Mouse (Mus musculus) left cerebral cortex, adult 2 months (tissue): Measurements from ENCODE around the gene Dnase1l3. TPM values are rescaled to one million over a fixed set of nuclear protein-coding genes. Genes with fewer than 3 reads are reported as not detected.

Source experiments
- DNase-seq, 2 experiments: peaks; one replicate each; pipeline ENCODE4 v3.0.0; 2021 to 2022; ENCODE audit warnings: low spot score in 2 of 2, mixed read lengths in 1 of 2; ENCODE audit errors: extremely low spot score in 1 of 2
- H3K27ac ChIP-seq: fragments of 200-600 bp; 2 replicates; pipeline ENCODE4 v1.8.1; 2022
- H3K4me3 ChIP-seq: fragments of 200-600 bp; 2 replicates; pipeline ENCODE4 v1.8.1; 2022
- CTCF ChIP-seq: fragments of 200-600 bp; IDR thresholded peaks from 2 replicates; pipeline ENCODE4 v1.8.1; 2022; ENCODE audit warnings: antibody characterized with exemption, mild to moderate bottlenecking, moderate library complexity
- intact Hi-C: fragments of 180-260 bp; cut with DNase I; formaldehyde crosslinking; loops from one replicate; pipeline ENCODE4 v1.15.1; 2025
- total RNA-seq, 2 experiments: library from RNA; stranded (reverse); gene quantifications; 2 replicates each; pipeline ENCODE4 v1.2.3; 2021

Gene Dnase1l3
- total RNA-seq, 2 experiments from 2014 or later = 0.07 TPM; not detected in 1

GRCm38 (mm10) chr14:7964219-7964889, 30.0 kb downstream of the Dnase1l3 start:
- no peak overlapping the region for H3K4me3 ChIP-seq
- peak; percentile 86 for TF ChIP-seq CTCF
- DNase-seq = peak; percentile 68 to 72
- no peak overlapping the region for H3K27ac ChIP-seq
- intact Hi-C loops = loop anchor here (2.0 to 5.0 kb wide), 3 partner anchors 80 to 198 kb away; partner anchors contain the start of gene Rpp14

GRCm38 (mm10) chr14:7963160-7963559, 31.2 kb downstream of the Dnase1l3 start:
- no peak for TF ChIP-seq CTCF
- H3K4me3 ChIP-seq = no peak overlapping the region
- intact Hi-C loops = loop anchor here (5.0 kb wide), 2 partner anchors 119 to 199 kb away; partner anchors contain the start of gene Rpp14
- DNase-seq = no peak
- no peak overlapping the region for H3K27ac ChIP-seq

- intact Hi-C loops = loop anchor here (5.0 kb wide), 2 partner anchors 120 to 200 kb away; partner anchors contain the start of gene Rpp14
- TF ChIP-seq CTCF = no peak
- Histone ChIP-seq H3K4me3 (no peak overlapping the region), H3K27ac (no peak overlapping the region)
- DNase-seq = no peak
These were observed 31.7 kb downstream of the Dnase1l3 start for GRCm38 (mm10) chr14:7962626-7963025.

GRCm38 (mm10) chr14:7961714-7962113, 32.7 kb downstream of the Dnase1l3 start:
- DNase-seq = no peak
- no peak for TF ChIP-seq CTCF
- Histone ChIP-seq H3K27ac (no peak overlapping the region), H3K4me3 (no peak overlapping the region)
- intact Hi-C loops = loop anchor here (5.0 kb wide), 2 partner anchors 121 to 201 kb away; partner anchors contain the start of gene Rpp14

- TF ChIP-seq CTCF = peak; percentile 62
- Histone ChIP-seq H3K27ac (no peak overlapping the region), H3K4me3 (no peak overlapping the region)
- peak in 1 of 2 experiments; percentile 54 for DNase-seq
- intact Hi-C loops = loop anchor here (5.0 kb wide), 2 partner anchors 122 to 202 kb away; partner anchors contain the start of gene Rpp14
These were observed 33.8 kb downstream of the Dnase1l3 start for GRCm38 (mm10) chr14:7960616-7961015.

GRCm38 (mm10) chr14:7957049-7957448, 37.3 kb downstream of the Dnase1l3 start, which contains the start of gene Gm45521:
Gene Gm45521 (plus strand): TSS chr14:7957288.
- no peak within 1 kb of the TSS for H3K27ac ChIP-seq
- TF ChIP-seq CTCF = no peak
- DNase-seq = no peak
- intact Hi-C loops = no loop called here
- no peak within 1 kb of the TSS for H3K4me3 ChIP-seq

GRCm38 (mm10) chr14:7956427-7956826, 37.9 kb downstream of the Dnase1l3 start:
- no peak for TF ChIP-seq CTCF
- no peak overlapping the region for H3K27ac ChIP-seq
- intact Hi-C loops = no loop called here
- H3K4me3 ChIP-seq = no peak overlapping the region
- no peak for DNase-seq

- no peak for TF ChIP-seq CTCF
- intact Hi-C loops = no loop called here
- H3K27ac ChIP-seq = peak overlapping the region; percentile 33; the same call in 1 of the 2 replicates
- H3K4me3 ChIP-seq = no peak overlapping the region
- no peak for DNase-seq
These were observed 40.3 kb downstream of the Dnase1l3 start for GRCm38 (mm10) chr14:7954071-7954471.

- H3K27ac ChIP-seq = peak overlapping the region; percentile 73
- intact Hi-C loops = no loop called here
- TF ChIP-seq CTCF = no peak
- DNase-seq = no peak
- H3K4me3 ChIP-seq = no peak overlapping the region
These were observed 41.6 kb downstream of the Dnase1l3 start for GRCm38 (mm10) chr14:7952610-7953254.

GRCm38 (mm10) chr14:7951234-7951633, 43.1 kb downstream of the Dnase1l3 start:
- intact Hi-C loops = no loop called here
- no peak for TF ChIP-seq CTCF
- Histone ChIP-seq H3K4me3 (no peak overlapping the region), H3K27ac (no peak overlapping the region)
- DNase-seq = no peak

- intact Hi-C loops = no loop called here
- H3K27ac ChIP-seq = no peak overlapping the region
- DNase-seq = no peak
- no peak for TF ChIP-seq CTCF
- no peak overlapping the region for H3K4me3 ChIP-seq
These were observed 49.1 kb downstream of the Dnase1l3 start for GRCm38 (mm10) chr14:7945261-7945660.

GRCm38 (mm10) chr14:7944349-7945039, 49.9 kb downstream of the Dnase1l3 start:
- DNase-seq = no peak
- Histone ChIP-seq H3K4me3 (no peak overlapping the region), H3K27ac (peak overlapping the region; percentile 16; the same call in 1 of the 2 replicates)
- peak; percentile 59 for TF ChIP-seq CTCF
- intact Hi-C loops = no loop called here
